Mouse (Mus musculus): ENCODE results near the gene Itih1. TPM values are rescaled to one million over a fixed set of nuclear protein-coding genes. Genes with fewer than 3 reads are reported as not detected.

The Itih1 gene
- total and polyA plus RNA-seq, 3 experiments: not detected

DNA sequence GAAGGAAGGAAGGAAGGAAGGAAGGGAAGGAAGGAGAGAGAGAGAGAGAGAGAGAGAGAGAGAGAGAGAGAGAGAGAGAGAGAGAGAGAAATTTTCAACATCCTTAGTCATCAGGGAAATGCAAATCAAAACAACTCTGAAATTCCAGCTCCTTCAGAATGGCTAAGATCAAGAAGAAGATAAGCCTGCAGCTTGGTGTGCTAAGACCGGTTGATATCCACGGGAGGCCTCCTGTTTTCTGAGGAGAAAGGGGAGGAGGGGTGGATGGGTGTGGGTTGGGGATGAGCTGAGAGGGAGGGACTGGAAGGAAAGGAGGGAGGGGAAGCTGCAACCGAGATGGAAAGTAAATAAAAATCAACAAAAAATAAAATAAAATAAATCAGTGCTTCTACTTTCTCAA, 57.8 kb downstream of the Itih1 start:
- H3K4me2 ChIP-seq (ENCODE audit: insufficient read depth, low read depth, poor library complexity, severe bottlenecking): no peak overlapping the region

DNA sequence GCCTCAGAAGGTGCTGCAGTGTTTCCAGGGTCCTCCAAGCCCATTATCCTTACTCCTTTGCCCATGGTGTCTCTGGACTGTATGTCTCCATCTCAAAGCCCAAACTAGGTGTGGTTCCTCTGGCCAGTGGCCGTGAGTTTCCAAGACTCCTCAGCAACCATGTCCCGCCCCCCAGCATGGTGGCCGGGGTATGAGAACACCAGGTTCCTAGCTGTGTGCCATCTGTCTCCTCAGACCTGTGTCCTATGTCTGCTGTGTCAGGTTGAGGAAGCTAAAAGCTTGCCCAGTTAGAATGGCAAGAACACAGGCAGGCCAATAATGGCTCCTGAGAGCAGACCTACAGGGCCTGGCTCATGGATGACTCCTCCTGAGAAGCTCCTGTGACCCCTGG, 61.4 kb downstream of the Itih1 start:
- Histone ChIP-seq H3K27ac (ENCODE audit: insufficient read depth, low read depth) (no peak overlapping the region), H3K4me1 (ENCODE audit: control insufficient read depth in 1 of 2, insufficient read depth in 2 of 2) (no peaks in the 10 kb centered on the region), H3K36me3 (replicated peaks in 1 of 2; ENCODE audit: control insufficient read depth in 1 of 2, insufficient read depth in 1 of 2, low read length in 1 of 2) (peaks cover 6 to 46% of the 10 kb centered on the region in 2 experiments), H3K9ac (ENCODE audit: insufficient read depth, low read depth) (no peak overlapping the region), H3K9me3 (replicated peaks; ENCODE audit: low read length) (no peaks in the 10 kb centered on the region), H3K79me2 (replicated peaks; ENCODE audit: control insufficient read depth, extremely low read depth, insufficient read depth, poor library complexity, severe bottlenecking) (no peaks in the 10 kb centered on the region), H3K4me2 (ENCODE audit: insufficient read depth, low read depth, poor library complexity, severe bottlenecking) (no peak overlapping the region), H3K4me3 (replicated peaks in 1 of 3; ENCODE audit: low read depth in 2 of 3, low read length in 2 of 3, poor library complexity in 1 of 3) (no peak overlapping the region), H3K27me3 (replicated peaks) (peaks cover 3% of the 10 kb centered on the region)
- in situ Hi-C loops (cut with MboI; ENCODE audit: low pct_ligation_motif_present, low pct_unique_long_range_greater_than_20kb, low sequenced_read_pairs): no loop called here
- dilution Hi-C loops (cut with MboI; ENCODE audit: extremely low pct_ligation_motif_present, extremely low pct_unique_long_range_greater_than_20kb, low sequenced_read_pairs): no loop called here
- no peak for TF ChIP-seq MEF2A (IDR thresholded peaks at IDR 0.05; ENCODE audit: borderline replicate concordance, low read depth, low read length)
- TF ChIP-seq ZKSCAN1 (IDR thresholded peaks at IDR 0.05; ENCODE audit: borderline replicate concordance, low read depth, low read length): no peak
- no peak for TF ChIP-seq IRF4 (IDR thresholded peaks at IDR 0.05; ENCODE audit: low read depth, low read length)
- no peak for TF ChIP-seq KAT2A (IDR thresholded peaks at IDR 0.05; ENCODE audit: insufficient replicate concordance, low read length)
- TF ChIP-seq EP300 (IDR thresholded peaks at IDR 0.05; ENCODE audit: low read length): no peak
- DNase-seq (ENCODE audit: extremely low read depth): no peak

More for the DNA sequence above, 57.8 kb downstream of the Itih1 start:
- Histone ChIP-seq H3K27ac (ENCODE audit: insufficient read depth, low read depth) (no peak overlapping the region), H3K79me2 (replicated peaks; ENCODE audit: control insufficient read depth, extremely low read depth, insufficient read depth, poor library complexity, severe bottlenecking) (no peaks in the 10 kb centered on the region), H3K9me3 (replicated peaks; ENCODE audit: low read length) (no peaks in the 10 kb centered on the region), H3K4me3 (replicated peaks in 1 of 3; ENCODE audit: low read depth in 2 of 3, low read length in 2 of 3, poor library complexity in 1 of 3) (no peak overlapping the region), H3K36me3 (replicated peaks in 1 of 2; ENCODE audit: control insufficient read depth in 1 of 2, insufficient read depth in 1 of 2, low read length in 1 of 2) (peaks cover 0 to 14% of the 10 kb centered on the region in 2 experiments), H3K27me3 (replicated peaks) (peaks cover 20% of the 10 kb centered on the region), H3K9ac (ENCODE audit: insufficient read depth, low read depth) (no peak overlapping the region), H3K4me1 (ENCODE audit: control insufficient read depth in 1 of 2, insufficient read depth in 2 of 2) (peaks cover 4 to 7% of the 10 kb centered on the region in 2 experiments; a peak in 2 of 4 replicates)
- TF ChIP-seq SMC3 (IDR thresholded peaks at IDR 0.05; ENCODE audit: low read depth, low read length): no peak
- TF ChIP-seq ETS1 (conservative IDR thresholded peaks at IDR 0.05; ENCODE audit: low read depth, low read length): no peak
- no peak for TF ChIP-seq NELFE (IDR thresholded peaks at IDR 0.05; ENCODE audit: low read depth, low read length)
- TF ChIP-seq JUN (IDR thresholded peaks at IDR 0.05; ENCODE audit: insufficient read depth, low read depth, low read length): no peak
- TF ChIP-seq TBP (conservative IDR thresholded peaks at IDR 0.05; ENCODE audit: low read depth, low read length): no peak
- no peak for TF ChIP-seq RCOR1 (conservative IDR thresholded peaks at IDR 0.05; ENCODE audit: low read depth, low read length)
- TF ChIP-seq ZC3H11A (IDR thresholded peaks at IDR 0.05; ENCODE audit: low read depth, low read length): no peak
- TF ChIP-seq USF1 (IDR thresholded peaks at IDR 0.05; ENCODE audit: low read depth, low read length): no peak
- no peak for TF ChIP-seq CHD1 (IDR thresholded peaks at IDR 0.05; ENCODE audit: low read depth, low read length)
- TF ChIP-seq JUND (conservative IDR thresholded peaks at IDR 0.05; ENCODE audit: low read depth, low read length): no peak
- TF ChIP-seq MAFK (IDR thresholded peaks at IDR 0.05; ENCODE audit: insufficient replicate concordance, low read length): no peak
- dilution Hi-C loops (cut with MboI; ENCODE audit: extremely low pct_ligation_motif_present, extremely low pct_unique_long_range_greater_than_20kb, low sequenced_read_pairs) (no loop called here), in situ Hi-C loops (cut with MboI; ENCODE audit: low pct_ligation_motif_present, low pct_unique_long_range_greater_than_20kb, low sequenced_read_pairs) (no loop called here)
- no peak for DNase-seq (ENCODE audit: extremely low read depth)
